Mouse (Mus musculus) forebrain, embryonic 16.5 days (tissue): ENCODE results near the gene Trip12. TPM values are rescaled to one million over a fixed set of nuclear protein-coding genes. Genes with fewer than 3 reads are reported as not detected.

Experiments used
- ATAC-seq: fragments of 200-750 bp; cut with Nextera tagmentation; 2 replicates; pipeline ENCODE4 v1.8.0; 2017; ENCODE audit warnings: mild to moderate bottlenecking, moderate library complexity
- H3K27ac ChIP-seq: fragments of 300-500 bp; sonication (generic); 2 replicates; pipeline ENCODE4 v1.5.1; 2014; ENCODE audit warnings: low read length, control low read depth
- H3K27me3 ChIP-seq: fragments of 300-500 bp; sonication (generic); replicated peaks from 2 replicates; pipeline ENCODE4 v1.6.1; 2014; ENCODE audit warnings: low read length; ENCODE audit not compliant: control insufficient read depth, insufficient read depth
- H3K36me3 ChIP-seq: fragments of 300-500 bp; sonication (generic); 2 replicates; pipeline ENCODE4 v1.6.1; 2014; ENCODE audit not compliant: control insufficient read depth, insufficient read depth
- H3K4me1 ChIP-seq: fragments of 300-500 bp; sonication (generic); replicated peaks from 2 replicates; pipeline ENCODE4 v1.6.1; 2014; ENCODE audit warnings: low read length; ENCODE audit not compliant: control insufficient read depth, insufficient read depth
- H3K4me2 ChIP-seq: fragments of 300-500 bp; sonication (generic); 2 replicates; pipeline ENCODE4 v1.6.1; 2014; ENCODE audit warnings: mild to moderate bottlenecking, low read length, control low read depth
- H3K4me3 ChIP-seq: fragments of 300-500 bp; sonication (generic); replicated peaks from 2 replicates; pipeline ENCODE4 v1.5.1; 2014; ENCODE audit warnings: mild to moderate bottlenecking, low read length, control low read depth
- H3K9ac ChIP-seq: fragments of 300-500 bp; sonication (generic); replicated peaks from 2 replicates; pipeline ENCODE4 v1.6.1; 2014; ENCODE audit warnings: low read depth, low read length, control low read depth
- H3K9me3 ChIP-seq: fragments of 300-500 bp; sonication (generic); 2 replicates; pipeline ENCODE4 v1.6.1; 2016; ENCODE audit warnings: low read length; ENCODE audit not compliant: control insufficient read depth
- WGBS: fragments of 180-500 bp; shearing (Covaris S2); extraction: QIAGEN DNeasy Blood & Tissue Kit; methylation state at CpG from one replicate; pipeline ENCODE4 v1.1.7; 2014; 5-methylcytosine and 5-hydroxymethylcytosine counted together
- polyA plus RNA-seq: library from polyadenylated mRNA; unstranded; fragments of >200 nt; fragmentation: Nextera tagmentation; extraction: Ambion mirVana; gene quantifications from 2 replicates; pipeline ENCODE4 v1.2.1, GENCODE M21; 2015

The Trip12 gene
- polyA plus RNA-seq, 1 experiment from 2014 or later, result 64.1 TPM

DNA sequence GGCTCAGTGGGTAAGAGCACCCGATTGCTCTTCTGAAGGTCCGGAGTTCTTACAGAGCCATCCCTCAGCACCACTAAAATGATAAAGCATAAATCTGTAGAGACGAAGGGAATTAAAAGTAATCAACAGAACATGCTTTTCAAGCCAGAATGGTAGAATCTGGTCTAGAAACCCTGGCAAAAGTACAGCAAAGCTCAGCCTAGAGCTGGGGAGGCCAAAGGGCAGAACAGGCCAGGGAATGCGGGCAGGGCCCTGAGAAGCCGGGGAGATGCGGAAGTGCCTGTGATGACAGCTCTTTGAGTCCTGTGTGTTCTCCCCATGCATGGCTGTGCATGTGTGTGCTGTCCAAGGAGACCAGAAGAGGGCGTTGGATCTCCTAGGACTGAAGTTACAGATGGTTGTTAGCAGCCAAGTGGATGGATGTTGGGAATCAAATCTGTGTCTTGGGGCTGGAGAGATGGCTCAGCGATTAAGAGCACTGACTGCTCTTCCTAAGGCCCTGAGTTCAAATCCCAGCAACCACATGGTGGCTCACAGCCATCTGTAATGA lies 39.3 kb upstream of the Trip12 start:
- WGBS, result 94% methylated on average over 8 of the region's 8 CpGs
- H3K27me3 ChIP-seq, result no peaks in the 10 kb centered on the region
- ATAC-seq, result no peak

DNA sequence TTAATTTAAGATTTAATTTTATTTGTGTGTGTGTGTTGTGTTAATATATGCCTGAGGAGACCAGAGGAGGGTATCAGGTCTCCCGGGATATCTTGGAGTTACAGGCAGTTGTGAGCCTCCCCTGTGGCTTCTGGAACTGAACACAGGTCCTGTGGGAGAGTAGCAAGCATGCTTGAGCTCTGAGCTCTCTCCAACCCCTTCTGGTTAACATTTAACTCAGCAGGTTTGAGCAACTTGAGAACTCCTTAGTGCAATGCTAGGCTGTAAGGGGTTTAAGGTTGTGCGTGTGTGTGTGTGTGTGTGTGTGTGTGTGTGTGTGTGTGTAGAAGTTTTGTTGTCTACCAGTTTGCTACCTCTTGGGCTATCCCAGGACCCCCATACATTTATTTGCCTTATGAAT lies 37.3 kb upstream of the Trip12 start:
- no peaks in the 10 kb centered on the region for H3K4me1 ChIP-seq
- no peak overlapping the region for H3K9ac ChIP-seq
- WGBS, result 95% methylated on average over 2 of the region's 2 CpGs
- no peak for ATAC-seq
- no peaks in the 10 kb centered on the region for H3K36me3 ChIP-seq
- H3K27ac ChIP-seq, result no peak overlapping the region
- no peak overlapping the region for H3K4me3 ChIP-seq
- H3K4me2 ChIP-seq, result no peak overlapping the region
- H3K9me3 ChIP-seq, result no peaks in the 10 kb centered on the region
- H3K27me3 ChIP-seq, result no peaks in the 10 kb centered on the region

More for the DNA sequence above, 39.3 kb upstream of the Trip12 start:
- H3K4me2 ChIP-seq, result no peak overlapping the region
- no peak overlapping the region for H3K27ac ChIP-seq
- no peaks in the 10 kb centered on the region for H3K9me3 ChIP-seq
- no peaks in the 10 kb centered on the region for H3K4me1 ChIP-seq
- no peaks in the 10 kb centered on the region for H3K36me3 ChIP-seq
- no peak overlapping the region for H3K4me3 ChIP-seq
- H3K9ac ChIP-seq, result no peak overlapping the region

- Histone ChIP-seq H3K4me2 (no peak overlapping the region), H3K4me1 (no peaks in the 10 kb centered on the region), H3K9me3 (no peaks in the 10 kb centered on the region), H3K4me3 (no peak overlapping the region), H3K27ac (no peak overlapping the region), H3K9ac (no peak overlapping the region), H3K27me3 (no peaks in the 10 kb centered on the region), H3K36me3 (no peaks in the 10 kb centered on the region)
- no peak for ATAC-seq
- WGBS, result 69% methylated on average over 4 of the region's 4 CpGs
These were observed 32.6 kb upstream of the Trip12 start for GRCm38 (mm10) chr1:84872939-84873338.

DNA sequence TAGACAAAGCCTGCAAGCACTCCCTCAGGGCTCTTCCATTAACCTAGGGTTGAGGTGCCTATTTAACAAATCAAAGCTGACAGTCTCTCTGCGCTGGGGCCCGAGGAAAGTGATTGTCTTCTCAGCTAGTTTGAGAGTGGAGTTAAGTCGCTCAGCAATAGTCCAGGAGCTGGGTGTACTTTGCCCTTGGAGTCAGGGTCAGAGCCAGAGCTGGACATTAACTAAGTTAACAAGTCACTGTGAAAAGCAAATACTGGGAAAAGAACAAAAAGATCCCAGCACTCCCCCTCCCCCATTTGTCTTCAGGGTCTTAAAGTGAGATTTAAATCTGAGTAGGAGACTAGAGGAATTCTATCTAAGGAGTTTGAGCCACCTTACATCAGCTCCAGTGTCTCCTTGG lies 31.8 kb upstream of the Trip12 start:
- Histone ChIP-seq H3K4me3 (no peak overlapping the region), H3K4me2 (no peak overlapping the region), H3K4me1 (no peaks in the 10 kb centered on the region), H3K9ac (no peak overlapping the region), H3K9me3 (no peaks in the 10 kb centered on the region), H3K36me3 (no peaks in the 10 kb centered on the region), H3K27me3 (no peaks in the 10 kb centered on the region), H3K27ac (no peak overlapping the region)
- ATAC-seq, result no peak
- 11% methylated on average over 3 of the region's 3 CpGs for WGBS

DNA sequence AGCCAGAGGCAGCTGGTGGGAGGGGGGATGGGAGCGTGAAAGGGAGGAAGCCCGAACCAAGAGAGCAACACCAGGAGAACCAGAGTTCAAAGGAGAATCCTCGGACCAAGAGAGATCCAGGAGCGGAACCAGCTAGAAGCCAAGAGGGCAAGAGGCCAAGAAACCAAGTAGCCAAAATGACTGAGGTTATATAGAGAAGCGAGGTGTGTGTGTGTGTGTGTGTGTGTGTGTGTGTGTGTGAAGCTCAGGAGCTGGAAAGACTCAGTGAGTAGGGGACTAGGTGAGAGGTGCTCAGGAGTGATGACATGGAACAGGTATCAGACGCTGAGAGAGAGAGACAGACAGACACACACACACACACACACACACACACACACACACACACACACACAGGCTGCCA lies 30.8 kb upstream of the Trip12 start:
- 68% methylated on average over 6 of the region's 6 CpGs for WGBS
- no peak for ATAC-seq

GRCm38 (mm10) chr1:84869498-84869897 lies 29.2 kb upstream of the Trip12 start:
- H3K9ac ChIP-seq, result no peak overlapping the region
- no peak for ATAC-seq
- H3K9me3 ChIP-seq, result no peaks in the 10 kb centered on the region
- H3K27me3 ChIP-seq, result no peaks in the 10 kb centered on the region
- H3K4me1 ChIP-seq, result no peaks in the 10 kb centered on the region
- no peak overlapping the region for H3K27ac ChIP-seq
- H3K36me3 ChIP-seq, result no peaks in the 10 kb centered on the region
- 48% methylated on average over 7 of the region's 7 CpGs for WGBS
- no peak overlapping the region for H3K4me2 ChIP-seq
- H3K4me3 ChIP-seq, result no peak overlapping the region

More for the DNA sequence above, 30.8 kb upstream of the Trip12 start:
- no peaks in the 10 kb centered on the region for H3K9me3 ChIP-seq
- no peaks in the 10 kb centered on the region for H3K27me3 ChIP-seq
- H3K27ac ChIP-seq, result no peak overlapping the region
- no peaks in the 10 kb centered on the region for H3K4me1 ChIP-seq
- H3K4me2 ChIP-seq, result no peak overlapping the region
- H3K4me3 ChIP-seq, result no peak overlapping the region
- no peaks in the 10 kb centered on the region for H3K36me3 ChIP-seq
- no peak overlapping the region for H3K9ac ChIP-seq

GRCm38 (mm10) chr1:84868841-84869240 lies 28.5 kb upstream of the Trip12 start:
- no peak overlapping the region for H3K4me2 ChIP-seq
- no peaks in the 10 kb centered on the region for H3K36me3 ChIP-seq
- no peaks in the 10 kb centered on the region for H3K27me3 ChIP-seq
- H3K9me3 ChIP-seq, result no peaks in the 10 kb centered on the region
- no peak overlapping the region for H3K4me3 ChIP-seq
- no peak overlapping the region for H3K27ac ChIP-seq
- 72% methylated on average over 4 of the region's 4 CpGs for WGBS
- no peak for ATAC-seq
- H3K4me1 ChIP-seq, result no peaks in the 10 kb centered on the region
- no peak overlapping the region for H3K9ac ChIP-seq

DNA sequence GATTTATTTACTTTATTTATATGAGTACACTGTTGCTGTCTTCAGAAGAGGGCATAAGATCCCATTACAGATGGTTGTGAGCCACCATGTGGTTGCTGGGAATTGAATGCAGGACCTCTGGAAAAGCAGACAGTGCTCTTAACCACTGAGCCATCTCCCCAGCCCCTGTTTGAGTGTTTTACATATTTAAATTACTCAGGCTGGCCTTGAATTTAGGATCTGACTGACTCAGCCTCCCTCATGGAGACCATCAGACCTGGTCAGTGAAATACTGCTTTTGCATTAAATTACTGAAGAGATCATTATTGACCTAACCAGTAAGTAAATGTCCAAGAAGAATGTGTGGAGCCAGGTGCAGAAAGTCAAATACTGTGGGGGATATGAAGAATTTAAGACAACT lies 28.0 kb upstream of the Trip12 start:
- Histone ChIP-seq H3K4me3 (no peak overlapping the region), H3K27ac (no peak overlapping the region), H3K9ac (no peak overlapping the region), H3K36me3 (no peaks in the 10 kb centered on the region), H3K4me1 (no peaks in the 10 kb centered on the region), H3K4me2 (no peak overlapping the region), H3K27me3 (no peaks in the 10 kb centered on the region), H3K9me3 (no peaks in the 10 kb centered on the region)
- no peak for ATAC-seq

DNA sequence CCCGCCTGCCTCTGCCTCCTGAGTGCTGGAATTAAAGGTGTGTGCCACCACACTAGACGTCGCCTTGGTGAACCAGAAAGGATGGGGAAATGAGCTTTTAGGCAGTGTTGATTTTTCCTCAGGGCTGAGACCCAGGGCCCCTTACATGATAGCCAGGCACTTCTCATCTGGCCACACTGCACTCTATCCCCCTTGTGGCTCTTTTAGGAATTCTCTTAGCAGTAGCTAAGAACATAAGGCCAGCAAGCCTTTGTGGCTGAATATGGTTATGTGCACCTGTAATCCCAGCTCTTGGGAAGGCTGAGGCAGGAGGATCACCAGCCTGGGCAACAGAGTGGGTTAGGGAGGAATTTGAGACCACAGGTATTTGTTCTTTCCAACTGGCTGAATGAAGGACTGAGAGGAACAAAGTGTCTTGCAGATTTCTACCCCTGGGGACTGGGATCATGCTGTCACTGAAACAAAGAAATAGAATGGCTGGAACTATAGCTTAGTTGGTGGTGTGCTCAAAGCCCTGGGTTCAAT lies 26.5 kb upstream of the Trip12 start:
- Histone ChIP-seq H3K9ac (no peak overlapping the region), H3K4me3 (no peak overlapping the region), H3K36me3 (no peaks in the 10 kb centered on the region), H3K9me3 (no peaks in the 10 kb centered on the region), H3K4me2 (no peak overlapping the region), H3K4me1 (no peaks in the 10 kb centered on the region), H3K27me3 (no peaks in the 10 kb centered on the region), H3K27ac (no peak overlapping the region)
- ATAC-seq, result no peak
- 95% methylated on average over 3 of the region's 3 CpGs for WGBS

- no peak overlapping the region for H3K9ac ChIP-seq
- H3K9me3 ChIP-seq, result no peaks in the 10 kb centered on the region
- no peaks in the 10 kb centered on the region for H3K36me3 ChIP-seq
- WGBS, result 92% methylated on average over 6 of the region's 6 CpGs
- H3K4me2 ChIP-seq, result no peak overlapping the region
- no peaks in the 10 kb centered on the region for H3K27me3 ChIP-seq
- no peak for ATAC-seq
- H3K4me3 ChIP-seq, result no peak overlapping the region
- no peaks in the 10 kb centered on the region for H3K4me1 ChIP-seq
- H3K27ac ChIP-seq, result no peak overlapping the region
These were observed 25.9 kb upstream of the Trip12 start for GRCm38 (mm10) chr1:84866231-84866630.
